In genomic region chr6:134919511-134920189, GRCm38 (mm10) we compare ENCODE assay signal across 8 mouse cellular contexts. TPM values are rescaled to one million over a fixed set of nuclear protein-coding genes. Genes with fewer than 3 reads are reported as not detected.
DNase-seq lines count a peak whose midpoint lies in the region; ATAC-seq and TF ChIP-seq lines count a peak whose summit lies in the region.

No protein-coding gene starts in this region.

- no peak for TF ChIP-seq RAD21 in CH12.LX (IDR thresholded peaks at IDR 0.05; ENCODE audit: low read depth, low read length)

- ATAC-seq in forebrain, embryonic 12.5 days (ENCODE audit: low FRiP score): peak; percentile 70
- no peak; the same call in 1 of the 2 replicates for ATAC-seq in limb, embryonic 15.5 days (ENCODE audit: insufficient number of reproducible peaks, low FRiP score, low TSS enrichment, low read depth)

- no peak for TF ChIP-seq EP300 in CH12.LX (IDR thresholded peaks at IDR 0.05; ENCODE audit: low read length)

- WGBS in heart, embryonic 10.5 days: 3% methylated on average over 37 of the region's 37 CpGs
- WGBS in forebrain, embryonic 12.5 days: 3% methylated on average over 37 of the region's 37 CpGs
- 4% methylated on average over 37 of the region's 37 CpGs for WGBS in limb, embryonic 15.5 days

- peaks cover 34% of the 10 kb centered on the region for H3K79me2 ChIP-seq in CH12.LX (replicated peaks; ENCODE audit: control insufficient read depth, extremely low read depth, insufficient read depth, poor library complexity, severe bottlenecking)

- DNase-seq in heart, embryonic 10.5 days (ENCODE audit: low spot score): no peak
- no peak for DNase-seq in heart, postnatal 25 days (ENCODE audit: low spot score)
- DNase-seq in CH12.LX (ENCODE audit: extremely low read depth): no peak
- DNase-seq in splenic B cell, adult 2 months (ENCODE audit: low read depth, low spot score): peak; percentile 10
- no peak for DNase-seq in right cerebral cortex, postnatal 36 days (ENCODE audit: low spot score in 2 of 2)
- DNase-seq in layer of hippocampus, adult 9-11 months: no peak

- no peak for TF ChIP-seq CTCF in CH12.LX (conservative IDR thresholded peaks at IDR 0.05 in 1 of 2, IDR thresholded peaks at IDR 0.05 in 1 of 2; ENCODE audit: low read depth in 2 of 2, low read length in 2 of 2)

- H3K9ac ChIP-seq in CH12.LX (ENCODE audit: insufficient read depth, low read depth): peak overlapping the region; percentile 86
- peak overlapping the region; percentile 97 for H3K9ac ChIP-seq in forebrain, embryonic 12.5 days
- peak overlapping the region; percentile 75 for H3K9ac ChIP-seq in limb, embryonic 15.5 days

- no peaks in the 10 kb centered on the region for H3K27me3 ChIP-seq in heart, embryonic 10.5 days (ENCODE audit: insufficient read depth, poor library complexity, severe bottlenecking)
- no peaks in the 10 kb centered on the region for H3K27me3 ChIP-seq in CH12.LX (replicated peaks)
- peaks cover 9% of the 10 kb centered on the region; the same call in 1 of the 2 replicates for H3K27me3 ChIP-seq in forebrain, embryonic 12.5 days
- H3K27me3 ChIP-seq in limb, embryonic 15.5 days: no peaks in the 10 kb centered on the region
- no peaks in the 10 kb centered on the region for H3K27me3 ChIP-seq in splenic B cell, adult 2 months (ENCODE audit: control insufficient read depth, insufficient read depth, low read length, poor library complexity, severe bottlenecking)

- H3K27ac ChIP-seq in heart, embryonic 10.5 days: peak overlapping the region; percentile 96
- peak overlapping the region; percentile 2; the same call in 1 of the 2 replicates for H3K27ac ChIP-seq in CH12.LX (ENCODE audit: insufficient read depth, low read depth)
- H3K27ac ChIP-seq in forebrain, embryonic 12.5 days: peak overlapping the region; percentile 97
- H3K27ac ChIP-seq in limb, embryonic 15.5 days: peak overlapping the region; percentile 99

- intact Hi-C loops in heart, postnatal 25 days (cut with DNase I): loop anchor here (1.0 to 5.0 kb wide), 2 partner anchors 21 to 127 kb away; partner anchors contain the start of genes Dusp16 and Gpr19

- in situ Hi-C loops in CH12.LX (cut with MboI; ENCODE audit: low pct_ligation_motif_present, low pct_unique_long_range_greater_than_20kb, low sequenced_read_pairs): no loop called here

- H3K36me3 ChIP-seq in heart, embryonic 10.5 days: 0 out of 2 replicates have a peak, but pooled peaks cover 11% of the 10 kb centered on the region
- peaks cover 0 to 5% of the 10 kb centered on the region in 2 experiments for H3K36me3 ChIP-seq in CH12.LX (replicated peaks in 1 of 2; ENCODE audit: control insufficient read depth in 1 of 2, insufficient read depth in 1 of 2, low read length in 1 of 2)
- peaks cover 4% of the 10 kb centered on the region for H3K36me3 ChIP-seq in forebrain, embryonic 12.5 days (replicated peaks)
- H3K36me3 ChIP-seq in limb, embryonic 15.5 days: no peaks in the 10 kb centered on the region
- peaks cover 7% of the 10 kb centered on the region; the same call in 1 of the 2 replicates for H3K36me3 ChIP-seq in splenic B cell, adult 2 months (ENCODE audit: control insufficient read depth, insufficient read depth, low read length, poor library complexity, severe bottlenecking)

- H3K4me2 ChIP-seq in CH12.LX (ENCODE audit: insufficient read depth, low read depth, poor library complexity, severe bottlenecking): peak overlapping the region; percentile 80
- H3K4me2 ChIP-seq in forebrain, embryonic 12.5 days: peak overlapping the region; percentile 92
- peak overlapping the region; percentile 87 for H3K4me2 ChIP-seq in limb, embryonic 15.5 days

- no peaks in the 10 kb centered on the region for H3K9me3 ChIP-seq in heart, embryonic 10.5 days
- H3K9me3 ChIP-seq in CH12.LX (replicated peaks; ENCODE audit: low read length): no peaks in the 10 kb centered on the region
- H3K9me3 ChIP-seq in forebrain, embryonic 12.5 days: no peaks in the 10 kb centered on the region
- no peaks in the 10 kb centered on the region for H3K9me3 ChIP-seq in limb, embryonic 15.5 days

- peak overlapping the region; percentile 92 for H3K4me3 ChIP-seq in heart, embryonic 10.5 days
- H3K4me3 ChIP-seq in CH12.LX (replicated peaks in 1 of 3; ENCODE audit: low read depth in 2 of 3, low read length in 2 of 3, poor library complexity in 1 of 3): peak overlapping the region; percentile 84 to 99 (median 88)
- H3K4me3 ChIP-seq in forebrain, embryonic 12.5 days (replicated peaks): peak overlapping the region; percentile 91
- peak overlapping the region; percentile 62 for H3K4me3 ChIP-seq in limb, embryonic 15.5 days

- no peak for TF ChIP-seq POLR2A in CH12.LX (IDR thresholded peaks at IDR 0.05; ENCODE audit: low read depth, low read length)

- H3K4me1 ChIP-seq in heart, embryonic 10.5 days: peaks cover 32% of the 10 kb centered on the region
- H3K4me1 ChIP-seq in CH12.LX (ENCODE audit: control insufficient read depth in 1 of 2, insufficient read depth in 2 of 2): peaks cover 0 to 26% of the 10 kb centered on the region in 2 experiments; a peak in 2 of 4 replicates
- H3K4me1 ChIP-seq in forebrain, embryonic 12.5 days: peaks cover 51% of the 10 kb centered on the region
- peaks cover 30% of the 10 kb centered on the region for H3K4me1 ChIP-seq in limb, embryonic 15.5 days

- dilution Hi-C loops in CH12.LX (cut with MboI; ENCODE audit: extremely low pct_ligation_motif_present, extremely low pct_unique_long_range_greater_than_20kb, low sequenced_read_pairs): no loop called here

TF ChIP-seq in CH12.LX, 34 proteins besides CTCF, POLR2A, EP300 and RAD21:
- no peak for TF ChIP-seq SMC3 (IDR thresholded peaks at IDR 0.05; ENCODE audit: low read depth, low read length)
- no peak for TF ChIP-seq E2F4 (IDR thresholded peaks at IDR 0.05; ENCODE audit: insufficient replicate concordance, low read depth, low read length)

RNA-seq across cellular contexts. Expression of gene Cdkn1b, which starts 0.6 kb away (rescaled TPM):
- polyA plus RNA-seq in heart, embryonic 10.5 days (2016; fragmentation: Nextera tagmentation; extraction: Ambion mirVana): 11.0 and 12.0 TPM in 2 replicates
- total RNA-seq in heart, postnatal 25 days (2021): 10 to 100 TPM; 40.3 to 49.5 TPM
- 12.8 and 19.2 TPM in 2 replicates for total RNA-seq in CH12.LX (2012; rRNA removed)
- 23.5 TPM in 2 replicates for total RNA-seq in CH12.LX (2014; rRNA removed)
- 15.8 and 20.9 TPM in 2 replicates for polyA plus RNA-seq in CH12.LX (2012; ENCODE audit: insufficient read length, low read depth)
- 36.4 and 40.5 TPM in 2 replicates for polyA plus RNA-seq in forebrain, embryonic 12.5 days (2016; fragmentation: Nextera tagmentation; extraction: Ambion mirVana)
- 19.4 and 20.5 TPM in 2 replicates for polyA plus RNA-seq in limb, embryonic 15.5 days (2015; fragmentation: Nextera tagmentation; extraction: Ambion mirVana)

RNA-seq across cellular contexts. Expression of gene Gpr19, which starts 21.3 kb away (rescaled TPM):
- 9.0 and 11.8 TPM in 2 replicates for polyA plus RNA-seq in heart, embryonic 10.5 days (2016; fragmentation: Nextera tagmentation; extraction: Ambion mirVana)
- 1 to 10 TPM; 3.3 to 5.1 TPM for total RNA-seq in heart, postnatal 25 days (2021)
- total RNA-seq in CH12.LX (2012; rRNA removed) (6.3 and 7.5 TPM in 2 replicates), CH12.LX (2014; rRNA removed) (3.8 and 5.2 TPM in 2 replicates)
- 4.8 and 6.0 TPM in 2 replicates for polyA plus RNA-seq in CH12.LX (2012; ENCODE audit: insufficient read length, low read depth)
- polyA plus RNA-seq in forebrain, embryonic 12.5 days (2016; fragmentation: Nextera tagmentation; extraction: Ambion mirVana): 38.5 and 45.6 TPM in 2 replicates
- polyA plus RNA-seq in limb, embryonic 15.5 days (2015; fragmentation: Nextera tagmentation; extraction: Ambion mirVana): 7.2 and 7.7 TPM in 2 replicates

Comparison
In these comparisons a context has a peak if more than half of its experiments do, and no peak if none do; other contexts are left out.
1. H3K27ac ChIP-seq: peak in every context shown above with its lines; median percentile 99 in limb, embryonic 15.5 days; 97 in forebrain, embryonic 12.5 days; 96 in heart, embryonic 10.5 days; 2 in CH12.LX.